Mouse (Mus musculus): ENCODE measurements around the gene Mup3.
"Not testable (repeated sequence)": the region's sequence is repeated elsewhere in the genome, so short reads cannot be mapped to it uniquely, and the experiment has no call there.

DNA sequence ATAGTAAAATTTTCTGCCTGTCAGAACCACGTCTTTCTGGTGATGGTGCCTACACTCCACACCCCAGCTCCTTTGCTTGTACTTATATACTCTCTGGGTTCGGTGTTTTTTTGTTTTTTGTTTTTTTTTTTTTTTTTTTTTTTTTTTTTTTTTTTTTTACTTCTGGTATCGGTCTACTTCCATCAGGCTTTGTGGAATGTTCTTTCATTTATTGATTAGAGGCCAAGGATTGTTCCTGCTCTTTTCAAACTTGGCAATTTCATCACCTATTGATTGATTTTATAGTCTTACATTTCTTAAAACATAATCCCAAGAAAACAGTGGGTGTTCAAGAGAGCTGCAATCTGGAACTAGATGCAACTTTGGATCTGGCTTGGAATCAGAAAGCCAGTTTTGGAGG, 33.1 kb downstream of the Mup3 start, which contains the start of gene Mup20:
- TF ChIP-seq CTCF, POLR2A (IDR thresholded peaks at IDR 0.05; ENCODE audit: extremely low read depth, insufficient read depth, low read length): not testable (repeated sequence)
